ENCODE assay signal across 8 mouse cellular contexts in the genomic region with DNA sequence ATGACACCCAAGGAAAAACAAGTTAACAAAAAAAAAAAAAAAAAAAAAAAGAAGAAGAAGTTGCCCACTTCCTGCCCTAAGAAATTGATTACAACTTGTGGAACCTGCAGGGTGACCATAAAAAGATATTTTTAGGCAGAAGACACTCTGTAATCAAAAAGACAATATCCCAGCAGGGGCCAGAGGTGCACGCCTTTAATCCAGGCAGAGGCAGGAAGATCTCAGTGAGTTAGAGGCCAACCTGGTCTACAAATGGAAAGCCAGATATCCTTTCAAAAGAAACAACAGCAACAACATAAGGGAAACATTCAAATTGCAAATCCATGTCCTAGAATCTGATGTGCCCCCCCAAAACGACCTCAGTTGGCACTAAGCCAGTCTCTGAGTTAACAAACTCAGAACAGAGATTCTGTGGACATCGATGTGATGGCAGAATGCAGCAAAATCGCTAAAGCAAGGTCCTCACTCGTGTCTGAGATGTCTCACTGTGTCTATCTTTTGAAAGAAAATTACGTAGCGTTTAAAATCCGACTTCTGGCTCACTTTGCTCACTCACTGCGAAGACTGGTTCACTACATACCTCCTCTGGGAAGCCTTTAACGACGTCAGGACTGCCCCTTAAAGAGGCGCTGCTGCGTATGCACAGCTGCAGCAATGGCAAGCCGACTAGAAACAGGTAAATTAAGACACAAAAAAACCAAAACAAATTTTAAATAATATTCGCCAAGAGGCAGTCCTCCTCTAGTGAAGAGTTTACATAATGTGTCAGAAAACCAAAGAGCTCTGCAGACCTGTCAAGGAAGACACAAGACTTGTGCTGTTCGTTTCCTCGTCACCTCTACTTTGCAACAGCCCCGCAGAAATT. TPM values are rescaled to one million over a fixed set of nuclear protein-coding genes. Genes with fewer than 3 reads are reported as not detected.
A peak's percentile ranks its signal among the peaks of the same experiment; 100 is the strongest.
DNase-seq lines count a peak whose midpoint lies in the region; ATAC-seq and TF ChIP-seq lines count a peak whose summit lies in the region.

No protein-coding gene starts in this region.

- peak overlapping the region; percentile 94 for H3K27ac ChIP-seq in heart, embryonic 15.5 days
- H3K27ac ChIP-seq in limb, embryonic 14.5 days (replicated peaks; ENCODE audit: low read depth, low read length), result peak overlapping the region; percentile 89

- H3K4me3 ChIP-seq in heart, embryonic 15.5 days, result peak overlapping the region; percentile 95
- peak overlapping the region; percentile 80 for H3K4me3 ChIP-seq in limb, embryonic 14.5 days (replicated peaks; ENCODE audit: low read length)

- peak overlapping the region; percentile 90 for H3K9ac ChIP-seq in heart, embryonic 15.5 days
- peak overlapping the region; percentile 85 for H3K9ac ChIP-seq in limb, embryonic 14.5 days (ENCODE audit: low read depth, low read length, severe bottlenecking)

- H3K4me2 ChIP-seq in heart, embryonic 15.5 days, result peak overlapping the region; percentile 78
- peak overlapping the region; percentile 75 for H3K4me2 ChIP-seq in limb, embryonic 14.5 days (replicated peaks; ENCODE audit: low read depth, low read length, severe bottlenecking)

- no peaks in the 10 kb centered on the region for H3K36me3 ChIP-seq in heart, embryonic 15.5 days
- 0 out of 2 replicates have a peak, but pooled peaks cover 5% of the 10 kb centered on the region for H3K36me3 ChIP-seq in limb, embryonic 14.5 days (ENCODE audit: control insufficient read depth, insufficient read depth, low read length)

- H3K27me3 ChIP-seq in heart, embryonic 15.5 days, result no peaks in the 10 kb centered on the region
- H3K27me3 ChIP-seq in limb, embryonic 14.5 days (ENCODE audit: control insufficient read depth, insufficient read depth, low read length), result no peaks in the 10 kb centered on the region

- TF ChIP-seq POLR2A in limb, embryonic 14.5 days (IDR thresholded peaks at IDR 0.05; ENCODE audit: borderline replicate concordance, extremely low read depth, insufficient read depth, insufficient read length), result no peak

- no peaks in the 10 kb centered on the region for H3K9me3 ChIP-seq in heart, embryonic 15.5 days (replicated peaks)
- no peaks in the 10 kb centered on the region for H3K9me3 ChIP-seq in limb, embryonic 14.5 days (ENCODE audit: control insufficient read depth, low read length)

- 8% methylated on average over 18 of the region's 18 CpGs for WGBS in heart, embryonic 15.5 days
- 7% methylated on average over 18 of the region's 18 CpGs for WGBS in limb, embryonic 14.5 days

- H3K4me1 ChIP-seq in heart, embryonic 15.5 days (replicated peaks), result peaks cover 9% of the 10 kb centered on the region
- peaks cover 13% of the 10 kb centered on the region for H3K4me1 ChIP-seq in limb, embryonic 14.5 days (ENCODE audit: control insufficient read depth, insufficient read depth, low read length)

- no peak for ATAC-seq in heart, embryonic 15.5 days (replicated peaks; ENCODE audit: insufficient number of reproducible peaks, insufficient read depth, low FRiP score, low read depth)
- no peak for ATAC-seq in limb, embryonic 14.5 days (ENCODE audit: low FRiP score, low read depth)

- DNase-seq in right cerebral cortex, adult 2 months (ENCODE audit: low spot score in 2 of 2), result peak; percentile 29 to 39
- DNase-seq in right cerebral cortex, postnatal 4 days, result no peak
- DNase-seq in c-Kit-negative CD71-positive TER-119-positive erythroid progenitor cells, embryonic 14.5 days (ENCODE audit: low read depth, low spot score), result peak; percentile 27
- peak; percentile 29 for DNase-seq in limb, embryonic 14.5 days (ENCODE audit: low spot score)
- DNase-seq in neural tube, embryonic 10.5 days (ENCODE audit: extremely low spot score, low spot score), result peak; percentile 24
- DNase-seq in gastrocnemius, adult 8-10 months (ENCODE audit: low spot score in 2 of 2), result no peak
- DNase-seq in ovary, adult 18-20 months (ENCODE audit: low spot score), result no peak

RNA-seq across cellular contexts. Expression of a gene that starts 1.0 kb away (rescaled TPM):
- 17.2 and 22.1 TPM in 2 replicates for polyA plus RNA-seq in heart, embryonic 15.5 days (2015; fragmentation: Nextera tagmentation; extraction: Ambion mirVana)
- 52.4 and 57.6 TPM in 2 replicates for polyA plus RNA-seq in limb, embryonic 14.5 days (2012; rRNA removed)
- polyA plus RNA-seq in limb, embryonic 14.5 days (2014; fragmentation: Nextera tagmentation; extraction: Ambion mirVana), result 50.0 and 52.6 TPM in 2 replicates
- 10 to 100 TPM; 24.5 to 42.9 (median 34.6) TPM for total RNA-seq in gastrocnemius, adult 8-10 months (2022)

RNA-seq across cellular contexts. Expression of a gene that starts 22.4 kb away (rescaled TPM):
- polyA plus RNA-seq in heart, embryonic 15.5 days (2015; fragmentation: Nextera tagmentation; extraction: Ambion mirVana), result 29.3 and 34.0 TPM in 2 replicates
- 36.5 and 50.0 TPM in 2 replicates for polyA plus RNA-seq in limb, embryonic 14.5 days (2012; rRNA removed)
- 39.7 and 40.0 TPM in 2 replicates for polyA plus RNA-seq in limb, embryonic 14.5 days (2014; fragmentation: Nextera tagmentation; extraction: Ambion mirVana)
- 10 to 100 TPM; 53.9 to 65.3 (median 62.6) TPM for total RNA-seq in gastrocnemius, adult 8-10 months (2022)

RNA-seq across cellular contexts. Expression of a gene that starts 22.8 kb away (rescaled TPM):
- polyA plus RNA-seq in heart, embryonic 15.5 days (2015; fragmentation: Nextera tagmentation; extraction: Ambion mirVana), result 12.8 and 16.6 TPM in 2 replicates
- 29.5 and 35.3 TPM in 2 replicates for polyA plus RNA-seq in limb, embryonic 14.5 days (2012; rRNA removed)
- 21.4 and 24.7 TPM in 2 replicates for polyA plus RNA-seq in limb, embryonic 14.5 days (2014; fragmentation: Nextera tagmentation; extraction: Ambion mirVana)
- total RNA-seq in gastrocnemius, adult 8-10 months (2022), result 1 to 10 TPM; 2.5 to 3.7 (median 3.1) TPM

RNA-seq across cellular contexts. Expression of a gene that starts 48.4 kb away (rescaled TPM):
- 23.5 and 29.7 TPM in 2 replicates for polyA plus RNA-seq in heart, embryonic 15.5 days (2015; fragmentation: Nextera tagmentation; extraction: Ambion mirVana)
- 41.9 and 43.1 TPM in 2 replicates for polyA plus RNA-seq in limb, embryonic 14.5 days (2012; rRNA removed)
- 36.7 and 40.8 TPM in 2 replicates for polyA plus RNA-seq in limb, embryonic 14.5 days (2014; fragmentation: Nextera tagmentation; extraction: Ambion mirVana)
- total RNA-seq in gastrocnemius, adult 8-10 months (2022), result 10 to 100 TPM; 15.5 to 17.0 (median 16.0) TPM

RNA-seq across cellular contexts. Expression of a gene that starts 59.3 kb away (rescaled TPM):
- 24.6 and 27.3 TPM in 2 replicates for polyA plus RNA-seq in heart, embryonic 15.5 days (2015; fragmentation: Nextera tagmentation; extraction: Ambion mirVana)
- 34.5 and 41.5 TPM in 2 replicates for polyA plus RNA-seq in limb, embryonic 14.5 days (2012; rRNA removed)
- polyA plus RNA-seq in limb, embryonic 14.5 days (2014; fragmentation: Nextera tagmentation; extraction: Ambion mirVana), result 56.0 and 58.7 TPM in 2 replicates
- total RNA-seq in gastrocnemius, adult 8-10 months (2022), result 10 to 100 TPM; 10.4 to 14.4 (median 12.3) TPM

Comparison
In these comparisons a context has a peak if more than half of its experiments do, and no peak if none do; other contexts are left out.
1. DNase-seq: peak in right cerebral cortex, adult 2 months (2 of 2), c-Kit-negative CD71-positive TER-119-positive erythroid progenitor cells, embryonic 14.5 days (single experiment), limb, embryonic 14.5 days (single experiment) and neural tube, embryonic 10.5 days (single experiment); none in right cerebral cortex, postnatal 4 days (single experiment), gastrocnemius, adult 8-10 months (0 of 2) and ovary, adult 18-20 months (single experiment).